Comparison of ENCODE assay signal across 15 mouse cellular contexts in genomic region chr12:103129395-103130248, GRCm38 (mm10).
A peak's percentile ranks its signal among the peaks of the same experiment; 100 is the strongest.
DNase-seq lines count a peak whose midpoint lies in the region; ATAC-seq lines count a peak whose summit lies in the region.
"Had no signal": no experiment of that assay in that cellular context is flagged by ENCODE, and none has a peak within 500 bp of the region (broad histone marks: within the 10 kb centered on the region; RNA-seq: fewer than 3 reads in every experiment).

No protein-coding gene starts in this region.

- ATAC-seq in megakaryocyte progenitor cell, adult 5-6 weeks (replicated peaks; ENCODE audit: poor library complexity), result peak; percentile 92
- ATAC-seq: hindbrain, embryonic 16.5 days had no signal

- peak; percentile 18 for DNase-seq in adrenal gland, adult 2 months
- no peak for DNase-seq in adrenal gland, postnatal 25 days
- DNase-seq in lung, postnatal 10 days, result peak; percentile 24
- no peak for DNase-seq in lung, postnatal 4 days
- peak; percentile 6 for DNase-seq in adrenal gland, postnatal 10 days
- no peak for DNase-seq in natural killer cell, adult 2 months (ENCODE audit: low spot score in 2 of 2)
- no peak for DNase-seq in left cerebral cortex, adult 11 months (ENCODE audit: low spot score)
- DNase-seq: cerebellum, postnatal 10 days; gastrocnemius, postnatal 25 days; heart, postnatal 14 days; left cerebral cortex, postnatal 4 days; lung, embryonic 14.5 days; thymus, postnatal 4 days had no signal

Comparison
In these comparisons a context has a peak if more than half of its experiments do, and no peak if none do; other contexts are left out.
1. DNase-seq: peak in adrenal gland, adult 2 months (single experiment), lung, postnatal 10 days (single experiment) and adrenal gland, postnatal 10 days (single experiment); none in adrenal gland, postnatal 25 days (single experiment), lung, postnatal 4 days (0 of 2), natural killer cell, adult 2 months (0 of 2) and left cerebral cortex, adult 11 months (single experiment).